Mouse (Mus musculus): Measurements from ENCODE around the gene Mrpl44.

Gene Mrpl44

GRCm38 (mm10) chr1:79823951-79824633, 48.3 kb downstream of the Mrpl44 start:
- in situ Hi-C loops (cut with MboI; ENCODE audit: unreplicated experiment in 2 of 2): no loop called here
